Mouse (Mus musculus) olfactory bulb, adult 2 months (tissue): Measurements from ENCODE around the gene Dgat2.

Experiments
- CTCF ChIP-seq: fragments of 200-500 bp; IDR thresholded peaks from 2 replicates; pipeline ENCODE4 v1.5.1; 2012; ENCODE audit warnings: low read depth, mild to moderate bottlenecking, low read length, moderate library complexity; ENCODE audit not compliant: insufficient read depth
- POLR2A ChIP-seq: fragments of 200-500 bp; IDR thresholded peaks from 2 replicates; pipeline ENCODE4 v1.6.1; 2012; ENCODE audit warnings: mild to moderate bottlenecking, low read depth, low read length, moderate library complexity; ENCODE audit not compliant: insufficient read depth

DNA sequence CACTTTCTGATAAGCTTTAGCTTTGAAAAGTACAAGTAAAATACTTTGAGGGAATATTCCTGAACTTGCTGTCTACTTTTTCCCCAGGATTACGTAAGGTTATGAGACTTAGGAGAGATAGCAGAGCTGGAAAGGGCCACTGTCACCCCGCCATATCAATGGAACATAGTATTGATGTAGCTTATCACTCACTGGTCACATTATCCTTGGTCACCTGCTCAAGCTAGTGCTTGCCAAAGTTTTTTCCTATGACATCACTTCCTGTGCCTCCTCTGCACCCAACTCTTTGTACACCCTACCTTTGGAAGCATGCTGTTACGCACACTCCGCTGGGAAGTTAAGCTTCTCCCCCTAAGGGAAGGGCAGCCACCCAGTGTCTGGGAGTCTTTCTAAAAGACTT lies 26.2 kb upstream of the Dgat2 start:
- TF ChIP-seq POLR2A (no peak), CTCF (no peak)
